Mouse (Mus musculus) lung, postnatal 36 days (tissue): ENCODE measurements around the gene Serpina3g.

Experiments used
- DNase-seq: peaks from one replicate; pipeline ENCODE4 v3.0.0; 2022; ENCODE audit warnings: mixed read lengths

Serpina3g gene

DNA sequence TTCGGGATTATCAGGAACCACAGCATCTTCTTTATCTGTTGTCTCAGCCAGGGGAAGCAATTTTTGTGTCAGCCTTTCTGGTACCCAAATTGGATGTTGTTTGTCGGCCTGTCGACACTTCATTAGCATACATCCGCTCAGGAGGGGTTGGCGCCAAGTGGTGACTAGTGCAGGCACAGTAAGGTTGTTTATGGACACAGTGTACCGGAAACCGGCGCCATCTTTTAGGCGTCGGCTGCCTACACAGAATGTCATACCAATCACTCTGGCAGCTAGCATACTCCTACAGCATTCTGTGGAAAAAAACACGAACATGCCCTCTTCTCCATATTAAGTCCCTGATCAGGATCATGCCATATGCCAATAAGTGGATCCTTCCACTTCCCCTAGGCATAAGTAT is 47.3 kb downstream of the Serpina3g start:
- no peak for DNase-seq

DNA sequence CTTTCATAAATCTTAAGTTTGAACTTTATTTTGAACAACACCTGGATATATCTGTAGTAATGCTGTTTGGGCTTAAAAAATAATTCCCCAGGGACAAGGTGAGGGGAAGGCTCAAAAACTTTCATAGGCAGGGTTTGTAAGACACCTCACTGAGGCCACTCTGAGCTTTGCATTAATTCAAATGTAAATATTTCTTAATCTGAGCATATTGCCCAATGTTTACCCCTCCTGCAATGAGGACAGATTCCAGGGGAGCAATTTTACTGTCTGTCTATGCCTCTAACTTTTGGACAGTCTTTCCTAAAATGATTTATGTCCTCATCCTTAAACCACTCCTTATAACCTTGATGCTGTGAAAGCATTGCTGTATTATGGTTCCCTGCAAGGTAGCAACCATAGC is 52.3 kb downstream of the Serpina3g start:
- no peak for DNase-seq

DNA sequence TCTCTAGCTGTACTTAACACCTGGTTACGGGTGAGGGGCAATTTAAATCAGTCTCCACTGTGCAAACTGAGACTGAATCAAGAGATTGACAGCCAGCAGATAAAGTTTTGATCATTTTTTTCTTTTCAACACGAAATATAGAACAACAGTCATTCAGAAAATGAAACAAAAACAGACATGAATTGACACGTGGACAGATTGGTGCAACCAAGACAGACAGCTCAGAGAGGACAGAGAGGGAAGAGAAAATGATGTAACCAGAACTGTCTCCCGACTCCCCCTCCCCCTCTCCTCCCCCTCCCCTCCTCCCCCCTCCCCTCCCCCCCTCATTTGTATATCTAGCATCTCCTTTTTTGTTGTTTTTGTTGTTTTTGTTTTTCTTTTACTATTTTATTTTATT is 53.8 kb downstream of the Serpina3g start:
- no peak for DNase-seq
